Mouse (Mus musculus) liver, embryonic 12.5 days (tissue): Measurements from ENCODE around the gene Rfk. TPM values are rescaled to one million over a fixed set of nuclear protein-coding genes. Genes with fewer than 3 reads are reported as not detected.
A peak's percentile ranks its signal among the peaks of the same experiment; 100 is the strongest.

Experiments
- ATAC-seq: fragments of 200-750 bp; cut with Nextera tagmentation; 2 replicates; pipeline ENCODE4 v1.8.0; 2017; ENCODE audit warnings: moderate number of reproducible peaks, mild to moderate bottlenecking, moderate library complexity
- H3K27ac ChIP-seq: fragments of 300-500 bp; sonication (generic); 2 replicates; pipeline ENCODE4 v1.5.1; 2016; ENCODE audit warnings: mild to moderate bottlenecking
- H3K27me3 ChIP-seq: fragments of 300-500 bp; sonication (generic); replicated peaks from 2 replicates; pipeline ENCODE4 v1.6.1; 2016; ENCODE audit warnings: mild to moderate bottlenecking, moderate library complexity
- H3K36me3 ChIP-seq: fragments of 300-500 bp; sonication (generic); 2 replicates; pipeline ENCODE4 v1.6.1; 2016; ENCODE audit warnings: mild to moderate bottlenecking, moderate library complexity
- H3K4me1 ChIP-seq: fragments of 300-500 bp; sonication (generic); 2 replicates; pipeline ENCODE4 v1.6.1; 2016
- H3K4me2 ChIP-seq: fragments of 300-500 bp; sonication (generic); 2 replicates; pipeline ENCODE4 v1.6.1; 2016; ENCODE audit warnings: mild to moderate bottlenecking, moderate library complexity
- H3K4me3 ChIP-seq: fragments of 300-500 bp; sonication (generic); 2 replicates; pipeline ENCODE4 v1.5.1; 2016; ENCODE audit warnings: mild to moderate bottlenecking, moderate library complexity
- H3K9ac ChIP-seq: fragments of 300-500 bp; sonication (generic); 2 replicates; pipeline ENCODE4 v1.6.1; 2016; ENCODE audit warnings: mild to moderate bottlenecking, moderate library complexity
- H3K9me3 ChIP-seq: fragments of 300-500 bp; sonication (generic); replicated peaks from 2 replicates; pipeline ENCODE4 v1.6.1; 2016; ENCODE audit warnings: mild to moderate bottlenecking, moderate library complexity
- WGBS: fragments of 180-500 bp; shearing (Covaris S2); methylation state at CpG from one replicate; pipeline ENCODE4 v1.1.7; 2016; ENCODE audit not compliant: insufficient replicate concordance; 5-methylcytosine and 5-hydroxymethylcytosine counted together
- polyA plus RNA-seq: library from polyadenylated mRNA; unstranded; fragments of >200 nt; fragmentation: Nextera tagmentation; extraction: Ambion mirVana; gene quantifications from 2 replicates; pipeline ENCODE4 v1.2.1, GENCODE M21; 2016

Rfk gene
- polyA plus RNA-seq, 1 experiment from 2014 or later: 79.8 TPM

DNA sequence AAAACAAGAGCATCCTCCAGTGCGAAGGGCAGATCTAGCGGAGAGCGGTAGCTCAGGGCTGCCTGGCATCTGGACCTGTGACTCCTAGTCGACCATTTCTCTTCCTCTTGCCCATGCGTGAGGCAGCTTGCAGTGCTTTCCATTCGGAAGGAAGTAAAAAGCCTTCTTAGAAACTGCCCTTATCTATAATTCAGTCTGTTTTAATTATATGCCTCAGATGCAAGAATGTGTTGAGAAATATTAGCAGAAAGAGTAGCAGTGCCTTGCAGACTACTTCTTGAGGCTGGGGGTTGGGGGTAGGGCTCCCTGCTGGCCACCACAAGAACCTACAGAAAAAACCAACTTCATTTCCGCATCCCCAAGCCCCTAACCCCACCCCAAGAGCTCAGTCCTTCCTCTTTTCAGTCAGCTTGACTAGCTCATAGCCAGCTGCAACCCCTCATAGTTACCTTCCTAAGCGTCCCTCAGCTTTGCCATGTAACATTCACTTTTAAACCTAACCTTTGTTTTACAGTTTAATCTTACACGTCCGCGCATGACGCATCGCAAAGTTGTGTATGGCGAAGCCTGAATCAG, 34.4 kb upstream of the Rfk start:
- Histone ChIP-seq H3K4me2 (peak overlapping the region; percentile 10), H3K9me3 (no peaks in the 10 kb centered on the region), H3K9ac (0 out of 2 replicates have a peak overlapping the region, but pooled peaks have one; percentile 24), H3K4me3 (no peak overlapping the region), H3K36me3 (0 out of 2 replicates have a peak, but pooled peaks cover under 1% of the 10 kb centered on the region), H3K27me3 (no peaks in the 10 kb centered on the region), H3K4me1 (peaks cover 57% of the 10 kb centered on the region), H3K27ac (no peak overlapping the region; the same call in 1 of the 2 replicates)
- ATAC-seq: no peak
- 40% methylated on average over 14 of the region's 14 CpGs for WGBS

- 13% methylated on average over 2 of the region's 2 CpGs for WGBS
- H3K9ac ChIP-seq: 0 out of 2 replicates have a peak overlapping the region, but pooled peaks have one; percentile 33
- no peak overlapping the region for H3K4me2 ChIP-seq
- peaks cover 61% of the 10 kb centered on the region for H3K4me1 ChIP-seq
- no peaks in the 10 kb centered on the region for H3K36me3 ChIP-seq
- no peaks in the 10 kb centered on the region for H3K9me3 ChIP-seq
- no peaks in the 10 kb centered on the region for H3K27me3 ChIP-seq
- H3K27ac ChIP-seq: peak overlapping the region; percentile 66
- peak; percentile 60 for ATAC-seq
- H3K4me3 ChIP-seq: no peak overlapping the region
These were observed 32.7 kb upstream of the Rfk start for GRCm38 (mm10) chr19:17361181-17361580.

- no peaks in the 10 kb centered on the region for H3K36me3 ChIP-seq
- no peak overlapping the region for H3K27ac ChIP-seq
- ATAC-seq: peak; percentile 61; the same call in 1 of the 2 replicates
These were observed 29.1 kb upstream of the Rfk start for GRCm38 (mm10) chr19:17364741-17365140.

DNA sequence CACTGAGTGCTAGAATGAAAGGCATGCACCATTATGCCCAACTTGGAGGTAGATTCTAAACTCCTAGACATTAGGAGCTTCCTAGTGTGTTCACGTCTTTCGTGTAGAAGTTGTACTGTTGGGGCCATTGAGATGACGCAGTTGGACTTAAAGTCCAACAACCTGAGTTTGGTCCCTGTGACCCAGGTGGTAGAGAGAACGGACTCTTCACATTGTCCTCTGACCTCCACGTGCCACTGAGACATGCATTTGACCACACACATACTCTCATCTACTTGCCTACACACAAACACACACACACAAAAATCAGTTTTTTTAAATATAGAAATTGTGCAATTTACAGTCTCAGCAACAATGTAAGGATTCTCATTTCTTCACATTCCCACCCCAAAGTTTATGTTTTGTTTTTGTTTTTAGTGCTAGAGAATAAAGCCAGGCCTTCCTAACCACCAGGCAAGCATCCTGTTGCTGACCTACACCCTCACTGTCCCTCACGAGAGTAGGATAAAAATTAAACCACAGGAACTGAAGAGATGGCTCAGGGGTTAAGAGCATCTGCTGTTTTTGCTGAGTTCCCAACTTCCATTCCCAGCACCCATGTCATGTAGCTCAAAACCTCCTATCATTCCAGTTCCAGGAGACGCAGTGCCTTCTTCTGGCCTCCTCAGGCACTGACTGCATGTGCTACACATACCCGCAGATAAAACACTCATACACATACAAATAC, 27.3 kb upstream of the Rfk start:
- Histone ChIP-seq H3K9ac (no peak overlapping the region), H3K4me3 (no peak overlapping the region), H3K4me2 (no peak overlapping the region), H3K9me3 (no peaks in the 10 kb centered on the region), H3K4me1 (peaks cover 20% of the 10 kb centered on the region), H3K27ac (no peak overlapping the region), H3K36me3 (no peaks in the 10 kb centered on the region), H3K27me3 (no peaks in the 10 kb centered on the region)
- WGBS: 76% methylated on average over 8 of the region's 8 CpGs
- ATAC-seq: no peak

More at GRCm38 (mm10) chr19:17364741-17365140, 29.1 kb upstream of the Rfk start:
- WGBS: 24% methylated on average over 3 of the region's 3 CpGs
- H3K27me3 ChIP-seq: no peaks in the 10 kb centered on the region
- H3K4me3 ChIP-seq: no peak overlapping the region
- H3K4me2 ChIP-seq: no peak overlapping the region
- H3K9me3 ChIP-seq: no peaks in the 10 kb centered on the region
- H3K9ac ChIP-seq: no peak overlapping the region
- peaks cover 38% of the 10 kb centered on the region for H3K4me1 ChIP-seq

- Histone ChIP-seq H3K4me3 (no peak overlapping the region), H3K27ac (no peak overlapping the region), H3K27me3 (no peaks in the 10 kb centered on the region), H3K36me3 (no peaks in the 10 kb centered on the region), H3K4me2 (no peak overlapping the region), H3K9ac (no peak overlapping the region), H3K9me3 (no peaks in the 10 kb centered on the region), H3K4me1 (peaks cover 15% of the 10 kb centered on the region)
- no peak for ATAC-seq
- WGBS: 55% methylated on average over 9 of the region's 9 CpGs
These were observed 25.3 kb upstream of the Rfk start for GRCm38 (mm10) chr19:17368557-17368956.

GRCm38 (mm10) chr19:17369581-17369980, 24.3 kb upstream of the Rfk start:
- Histone ChIP-seq H3K9me3 (no peaks in the 10 kb centered on the region), H3K4me2 (no peak overlapping the region), H3K4me1 (peaks cover 11% of the 10 kb centered on the region), H3K4me3 (no peak overlapping the region), H3K27ac (no peak overlapping the region), H3K36me3 (no peaks in the 10 kb centered on the region), H3K27me3 (no peaks in the 10 kb centered on the region), H3K9ac (no peak overlapping the region)
- ATAC-seq: no peak
- 72% methylated on average over 7 of the region's 7 CpGs for WGBS

DNA sequence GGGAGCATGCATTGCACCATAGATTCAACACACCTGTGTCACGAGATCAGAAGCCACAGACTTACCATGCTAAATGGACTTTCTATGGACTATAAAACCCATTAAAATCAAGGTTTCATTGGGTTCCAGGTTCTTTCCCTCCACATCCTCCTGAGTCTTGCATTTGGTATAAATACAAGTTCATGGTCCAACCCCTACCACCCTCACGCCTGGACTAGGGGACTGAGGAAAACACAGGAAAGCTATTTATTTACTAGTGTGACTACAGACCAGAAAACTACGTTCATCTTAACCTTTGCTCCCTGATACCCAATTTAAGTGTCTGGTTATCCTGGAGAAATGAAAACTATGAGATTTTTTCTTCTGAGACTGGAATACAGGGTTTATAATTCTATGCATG, 21.1 kb upstream of the Rfk start, which contains the start of gene Gcnt1:
TSS of gene Gcnt1 (minus strand) at position 144 of the 400 bp plus-strand sequence.
- H3K36me3 ChIP-seq: no peaks in the 10 kb centered on the region
- no peak within 1 kb of the TSS for H3K27ac ChIP-seq
- H3K9me3 ChIP-seq: no peaks in the 10 kb centered on the region
- WGBS: 70% methylated on average over 3 of the region's 3 CpGs
- H3K4me3 ChIP-seq: no peak within 1 kb of the TSS
- no peak within 1 kb of the TSS for H3K4me2 ChIP-seq
- ATAC-seq: no peak
- peaks cover 17% of the 10 kb centered on the region for H3K4me1 ChIP-seq
- no peak within 1 kb of the TSS for H3K9ac ChIP-seq
- no peaks in the 10 kb centered on the region for H3K27me3 ChIP-seq

DNA sequence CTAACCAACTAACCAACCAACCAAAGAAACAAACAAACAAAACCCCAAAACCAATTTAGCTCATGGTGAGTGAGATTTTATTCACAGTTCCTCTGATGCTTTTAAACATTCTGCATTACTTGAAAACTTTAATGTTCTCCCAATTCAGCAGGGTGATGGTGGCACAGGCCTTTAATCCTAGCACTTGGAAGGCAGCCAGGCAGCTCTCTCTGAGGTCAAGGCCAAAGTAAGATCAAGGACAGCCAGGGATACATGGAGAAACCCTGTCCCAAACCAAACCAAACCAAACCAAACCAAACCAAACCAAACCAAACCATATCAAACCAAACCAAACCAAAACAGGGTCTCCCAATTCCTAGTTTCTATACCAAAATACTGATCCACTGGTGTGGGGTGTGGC, 15.0 kb upstream of the Rfk start:
- no peak overlapping the region for H3K4me3 ChIP-seq
- no peak overlapping the region for H3K9ac ChIP-seq
- no peaks in the 10 kb centered on the region; the same call in 1 of the 2 replicates for H3K27me3 ChIP-seq
- H3K9me3 ChIP-seq: no peaks in the 10 kb centered on the region
- no peak overlapping the region for H3K4me2 ChIP-seq
- no peak for ATAC-seq
- H3K36me3 ChIP-seq: no peaks in the 10 kb centered on the region
- H3K27ac ChIP-seq: no peak overlapping the region
- H3K4me1 ChIP-seq: peaks cover 11% of the 10 kb centered on the region

- Histone ChIP-seq H3K9ac (no peak overlapping the region), H3K4me3 (no peak overlapping the region), H3K4me2 (no peak overlapping the region), H3K9me3 (no peaks in the 10 kb centered on the region), H3K36me3 (no peaks in the 10 kb centered on the region), H3K27ac (no peak overlapping the region), H3K27me3 (no peaks in the 10 kb centered on the region; the same call in 1 of the 2 replicates), H3K4me1 (peaks cover 19% of the 10 kb centered on the region)
- 57% methylated on average over 7 of the region's 7 CpGs for WGBS
- ATAC-seq: no peak
These were observed 13.3 kb upstream of the Rfk start for GRCm38 (mm10) chr19:17380549-17380948.

GRCm38 (mm10) chr19:17382807-17383397, 10.9 kb upstream of the Rfk start:
- H3K27ac ChIP-seq: no peak overlapping the region
- H3K9ac ChIP-seq: no peak overlapping the region
- WGBS: 48% methylated on average over 6 of the region's 6 CpGs
- peaks cover 12% of the 10 kb centered on the region for H3K4me1 ChIP-seq
- no peaks in the 10 kb centered on the region for H3K9me3 ChIP-seq
- ATAC-seq: no peak
- H3K36me3 ChIP-seq: no peaks in the 10 kb centered on the region
- no peaks in the 10 kb centered on the region; the same call in 1 of the 2 replicates for H3K27me3 ChIP-seq
- no peak overlapping the region for H3K4me2 ChIP-seq
- H3K4me3 ChIP-seq: no peak overlapping the region

DNA sequence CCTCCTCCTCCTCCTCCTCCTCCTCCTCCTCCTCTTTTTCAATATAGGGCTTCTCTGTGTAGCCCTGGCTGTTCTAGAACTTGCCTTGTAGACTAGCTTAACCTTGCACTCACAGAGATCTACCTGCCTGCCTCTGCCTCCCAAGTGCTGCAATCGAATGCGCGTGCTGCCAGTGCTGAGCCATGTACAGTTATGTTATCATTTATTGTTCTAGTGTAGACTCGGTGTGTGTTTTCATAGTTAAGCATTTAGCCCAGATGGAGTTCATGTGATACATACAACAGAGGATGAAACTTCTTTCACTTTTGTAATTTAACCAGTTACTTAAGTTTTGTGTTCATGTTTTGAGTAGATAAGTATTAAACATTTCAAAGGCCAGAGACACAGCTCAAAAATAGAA, 8.8 kb upstream of the Rfk start:
- H3K4me1 ChIP-seq: peaks cover 24% of the 10 kb centered on the region
- no peak overlapping the region for H3K4me2 ChIP-seq
- H3K36me3 ChIP-seq: no peaks in the 10 kb centered on the region
- no peak overlapping the region for H3K9ac ChIP-seq
- H3K27me3 ChIP-seq: no peaks in the 10 kb centered on the region; the same call in 1 of the 2 replicates
- no peaks in the 10 kb centered on the region for H3K9me3 ChIP-seq
- no peak overlapping the region for H3K4me3 ChIP-seq
- ATAC-seq: peak; percentile 46; the same call in 1 of the 2 replicates
- H3K27ac ChIP-seq: no peak overlapping the region
- whole genome bisulfite sequencing: 65% methylated on average over 4 of the region's 4 CpGs

DNA sequence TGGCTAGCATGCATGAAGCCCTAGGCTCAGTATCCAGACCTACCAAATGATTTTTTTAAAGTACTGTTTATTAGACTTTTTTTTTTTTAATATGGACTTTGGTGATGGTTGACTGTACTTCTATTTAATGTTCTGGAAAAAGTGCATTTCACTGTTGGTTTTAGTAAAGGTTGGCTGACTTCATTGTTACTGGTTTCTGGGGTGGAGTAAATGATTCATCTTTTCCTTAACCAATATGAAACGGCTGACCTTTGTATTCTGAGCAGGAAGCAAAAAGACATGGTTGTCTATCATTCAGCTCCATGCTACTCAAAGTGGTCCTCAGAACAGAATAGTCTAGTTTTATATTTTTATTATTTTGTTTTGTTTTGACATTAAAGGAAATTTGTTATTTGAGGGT, 8.4 kb upstream of the Rfk start:
- no peaks in the 10 kb centered on the region; the same call in 1 of the 2 replicates for H3K27me3 ChIP-seq
- no peak overlapping the region for H3K9ac ChIP-seq
- WGBS: 54% methylated on average over 1 of the region's 1 CpGs
- H3K4me1 ChIP-seq: peaks cover 24% of the 10 kb centered on the region
- no peaks in the 10 kb centered on the region for H3K36me3 ChIP-seq
- ATAC-seq: no peak
- no peak overlapping the region for H3K4me2 ChIP-seq
- H3K27ac ChIP-seq: no peak overlapping the region
- H3K9me3 ChIP-seq: no peaks in the 10 kb centered on the region
- no peak overlapping the region for H3K4me3 ChIP-seq
